Mouse (Mus musculus): ENCODE data around the gene Dnah1.

Gene Dnah1

GRCm38 (mm10) chr14:31237101-31237882, 86.4 kb downstream of the Dnah1 start:
- DNase-seq (ENCODE audit: low spot score in 2 of 2), result no peak

GRCm38 (mm10) chr14:31233996-31234591, 89.6 kb downstream of the Dnah1 start:
- peak in 1 of 2 experiments; percentile 78 for DNase-seq (ENCODE audit: low spot score in 2 of 2)

- no peak for DNase-seq (ENCODE audit: low spot score in 2 of 2)
Observed at GRCm38 (mm10) chr14:31233070-31233995, 90.4 kb downstream of the Dnah1 start.

- DNase-seq (ENCODE audit: low spot score in 2 of 2), result no peak
Observed at GRCm38 (mm10) chr14:31232404-31233069, 91.2 kb downstream of the Dnah1 start.

GRCm38 (mm10) chr14:31230442-31230841, 93.3 kb downstream of the Dnah1 start:
- no peak for DNase-seq (ENCODE audit: low spot score in 2 of 2)

GRCm38 (mm10) chr14:31228234-31228633, 95.5 kb downstream of the Dnah1 start:
- DNase-seq (ENCODE audit: low spot score in 2 of 2), result no peak

GRCm38 (mm10) chr14:31226978-31227377, 96.7 kb downstream of the Dnah1 start:
- DNase-seq (ENCODE audit: low spot score in 2 of 2), result peak in 1 of 2 experiments; percentile 49

- DNase-seq (ENCODE audit: low spot score in 2 of 2), result no peak
Observed at GRCm38 (mm10) chr14:31217666-31218065, 106.0 kb downstream of the Dnah1 start, which contains the start of gene Sema3g. Sema3g (plus strand) TSS chr14:31217860.

- DNase-seq (ENCODE audit: low spot score in 2 of 2), result no peak
Observed at GRCm38 (mm10) chr14:31216846-31217245, 106.8 kb downstream of the Dnah1 start, which contains the start of gene Nisch. Nisch (minus strand) TSS chr14:31216946.

- DNase-seq (ENCODE audit: low spot score in 2 of 2), result peak in 1 of 2 experiments; percentile 53
Observed at GRCm38 (mm10) chr14:31215157-31216002, 108.3 kb downstream of the Dnah1 start.

- no peak for DNase-seq (ENCODE audit: low spot score in 2 of 2)
Observed at GRCm38 (mm10) chr14:31214684-31215083, 109.0 kb downstream of the Dnah1 start.

- DNase-seq (ENCODE audit: low spot score in 2 of 2), result no peak
Observed at GRCm38 (mm10) chr14:31213868-31214267, 109.8 kb downstream of the Dnah1 start.

- DNase-seq (ENCODE audit: low spot score in 2 of 2), result no peak
Observed at GRCm38 (mm10) chr14:31212499-31212898, 111.2 kb downstream of the Dnah1 start.

- DNase-seq (ENCODE audit: low spot score in 2 of 2), result no peak
Observed at GRCm38 (mm10) chr14:31211854-31212253, 111.8 kb downstream of the Dnah1 start.
